Mouse (Mus musculus): ENCODE measurements around the gene Sar1b.

Gene Sar1b

GRCm38 (mm10) chr11:51831962-51832909 is 68.7 kb downstream of the Sar1b start:
- DNase-seq: no peak

DNA sequence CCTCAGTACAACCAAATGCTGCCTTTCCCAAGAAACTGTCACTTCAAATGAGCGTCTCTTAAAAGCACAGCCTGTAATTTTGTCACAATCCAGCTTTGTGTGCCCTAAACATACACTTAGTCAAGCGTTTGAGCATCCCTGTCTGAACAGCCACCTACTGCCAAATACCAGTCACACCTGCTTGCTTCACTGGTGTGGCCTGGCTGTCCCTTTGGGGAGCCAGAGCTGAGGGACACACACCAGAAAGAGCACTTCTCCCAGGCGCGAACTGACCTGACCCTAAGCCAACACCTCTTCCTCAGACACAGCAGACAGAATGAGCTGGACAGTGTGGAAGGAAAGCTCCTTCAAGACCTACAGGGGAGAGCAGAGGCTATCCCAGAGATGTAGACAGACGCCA is 69.5 kb downstream of the Sar1b start:
- no peak for DNase-seq

DNA sequence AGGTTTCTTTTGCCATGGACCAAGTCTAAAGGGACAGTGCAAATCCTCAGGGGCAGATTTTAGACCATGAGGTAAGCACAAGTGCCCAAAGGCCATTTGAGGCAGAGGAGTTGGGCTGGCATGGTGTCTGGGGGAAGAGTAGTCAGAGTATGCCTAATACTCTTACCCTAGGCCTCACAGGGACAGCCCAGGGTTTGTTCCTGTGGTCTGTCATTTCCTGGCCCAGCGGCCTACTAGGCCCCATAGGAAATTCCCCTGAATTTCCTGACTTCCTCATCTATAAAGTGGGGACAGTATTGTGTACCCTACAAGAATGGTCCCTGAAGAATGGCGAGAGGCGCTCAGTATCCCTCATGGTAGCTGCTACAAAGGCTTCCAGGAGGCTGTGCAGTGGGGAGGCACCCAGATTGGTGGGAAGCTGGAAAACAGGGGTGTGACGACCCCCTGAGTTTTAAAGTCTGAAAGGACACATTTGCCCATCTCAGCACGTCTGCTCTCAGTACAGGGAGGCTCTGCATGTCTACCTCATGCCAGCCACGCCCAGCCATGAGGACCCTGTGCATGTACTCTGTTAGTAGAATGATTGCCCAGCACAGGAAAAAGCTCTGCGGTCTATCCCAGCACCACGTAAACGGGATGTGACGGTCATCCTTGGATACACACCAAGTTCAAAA is 70.0 kb downstream of the Sar1b start:
- no peak for DNase-seq

DNA sequence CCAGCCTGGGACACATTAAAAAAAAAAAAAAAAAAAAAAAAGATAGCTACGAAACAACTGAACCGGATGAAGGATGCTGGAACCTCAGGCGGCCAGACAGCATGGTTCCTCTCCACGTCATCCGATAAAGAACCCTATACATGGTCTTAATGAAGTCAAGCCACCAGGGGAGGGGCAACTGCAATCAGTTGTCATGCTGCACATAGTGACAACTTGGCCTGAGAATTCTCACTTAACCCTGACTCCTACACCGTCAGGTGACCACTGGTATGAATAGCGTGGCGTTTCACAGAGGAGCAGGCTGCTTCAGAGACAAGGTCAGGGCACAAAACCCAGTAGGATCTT is 70.6 kb downstream of the Sar1b start:
- DNase-seq: no peak

GRCm38 (mm10) chr11:51835598-51835997 is 72.1 kb downstream of the Sar1b start:
- DNase-seq: no peak

GRCm38 (mm10) chr11:51836506-51836905 is 73.0 kb downstream of the Sar1b start:
- no peak for DNase-seq

- DNase-seq: no peak
These were observed 74.0 kb downstream of the Sar1b start for GRCm38 (mm10) chr11:51837164-51838153.

DNA sequence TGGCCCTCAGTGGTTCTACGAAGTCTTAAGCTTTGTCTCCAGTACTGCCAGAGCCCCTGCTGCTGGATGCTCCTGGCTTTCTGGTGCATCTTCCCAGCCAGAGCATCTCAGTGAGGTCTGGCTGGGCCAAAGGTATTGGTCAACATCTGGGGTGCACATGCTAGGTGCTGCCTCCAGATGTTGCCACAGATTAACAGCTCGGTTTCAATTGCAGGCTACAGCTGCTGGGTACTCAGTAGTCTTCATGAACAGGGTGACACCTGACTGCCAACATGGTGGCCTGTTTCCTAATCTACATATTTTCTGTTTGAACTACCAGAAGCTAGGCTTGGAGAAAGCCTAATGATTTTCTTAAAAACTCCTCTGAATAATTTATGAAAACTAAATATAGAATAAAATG is 75.6 kb downstream of the Sar1b start:
- no peak for DNase-seq

GRCm38 (mm10) chr11:51839973-51840372 is 76.5 kb downstream of the Sar1b start:
- no peak for DNase-seq

GRCm38 (mm10) chr11:51840657-51841056 is 77.2 kb downstream of the Sar1b start:
- DNase-seq: no peak

- no peak for DNase-seq
These were observed 77.7 kb downstream of the Sar1b start for GRCm38 (mm10) chr11:51841149-51841548.

Measured in thymus, adult 18-20 months (tissue).